Mouse (Mus musculus): Measurements from ENCODE around the gene Zbtb16. TPM values are rescaled to one million over a fixed set of nuclear protein-coding genes. Genes with fewer than 3 reads are reported as not detected.

Zbtb16 gene
- total RNA-seq, 1 experiment from 2014 or later = 25.8 TPM

DNA sequence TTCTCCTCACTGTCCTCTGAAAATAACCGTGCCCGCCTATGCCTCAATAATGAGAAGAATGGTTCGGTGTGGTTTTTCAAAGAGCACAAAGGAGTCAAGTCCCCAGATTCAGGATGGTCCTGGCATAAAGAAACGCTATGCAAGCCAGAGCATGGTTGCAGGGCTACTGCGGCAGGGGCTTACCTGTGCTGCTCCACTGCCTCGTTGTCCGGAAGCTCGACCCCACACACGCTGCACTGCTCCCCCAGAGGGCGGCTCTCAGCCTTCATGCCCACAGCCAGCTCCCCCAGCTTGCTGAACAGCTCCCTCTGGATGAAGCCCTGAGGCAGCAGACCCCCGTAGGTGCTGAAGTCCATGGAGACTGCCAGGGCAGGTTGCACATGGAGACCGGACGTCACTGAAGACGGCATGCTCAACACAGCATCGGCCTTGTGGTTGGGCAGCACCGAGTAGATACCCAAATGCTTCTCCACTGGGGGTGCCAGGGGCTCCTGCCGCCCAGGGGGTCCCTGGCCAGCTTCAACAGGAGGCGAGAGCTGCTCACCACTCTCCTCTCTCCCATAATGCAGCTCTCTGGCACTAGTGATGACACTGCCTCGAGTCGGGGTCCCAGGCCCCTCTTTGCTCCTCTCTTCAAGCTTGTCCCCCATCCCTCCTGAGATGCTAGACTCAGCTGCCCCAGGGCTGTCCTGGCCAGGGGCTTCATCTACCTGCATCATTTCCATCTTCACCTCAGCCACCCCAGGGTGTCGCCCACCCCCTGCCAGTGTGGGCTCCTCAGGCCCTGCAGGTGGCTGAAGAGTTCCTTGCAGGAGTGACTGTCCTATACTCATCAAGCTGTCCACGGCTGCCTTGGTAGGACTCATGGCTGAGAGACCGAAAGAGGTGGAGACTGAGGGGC is 4.2 kb downstream of the Zbtb16 start:
- ATAC-seq (replicated peaks; ENCODE audit: insufficient number of reproducible peaks, low FRiP score, low TSS enrichment, poor library complexity, severe bottlenecking) = no peak

DNA sequence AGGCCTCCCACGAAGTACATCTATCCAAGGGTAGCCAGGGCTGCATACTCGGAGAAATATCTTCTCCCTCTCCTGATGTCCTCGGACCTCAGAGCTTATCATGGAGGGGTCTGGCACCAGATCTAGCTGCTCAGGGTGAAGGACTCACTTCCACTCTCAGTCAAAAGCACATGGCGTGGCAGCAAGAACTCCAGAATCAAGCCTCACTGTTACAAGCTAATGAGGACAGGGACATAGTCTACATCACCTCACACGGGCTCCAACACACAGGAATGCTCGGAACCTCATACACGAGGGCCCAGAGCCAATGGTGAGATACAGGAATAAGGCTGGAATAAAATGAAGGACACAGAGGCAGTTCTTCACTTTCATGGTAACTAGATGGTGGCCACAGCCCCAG is 7.2 kb downstream of the Zbtb16 start:
- no peak for ATAC-seq (replicated peaks; ENCODE audit: insufficient number of reproducible peaks, low FRiP score, low TSS enrichment, poor library complexity, severe bottlenecking)

DNA sequence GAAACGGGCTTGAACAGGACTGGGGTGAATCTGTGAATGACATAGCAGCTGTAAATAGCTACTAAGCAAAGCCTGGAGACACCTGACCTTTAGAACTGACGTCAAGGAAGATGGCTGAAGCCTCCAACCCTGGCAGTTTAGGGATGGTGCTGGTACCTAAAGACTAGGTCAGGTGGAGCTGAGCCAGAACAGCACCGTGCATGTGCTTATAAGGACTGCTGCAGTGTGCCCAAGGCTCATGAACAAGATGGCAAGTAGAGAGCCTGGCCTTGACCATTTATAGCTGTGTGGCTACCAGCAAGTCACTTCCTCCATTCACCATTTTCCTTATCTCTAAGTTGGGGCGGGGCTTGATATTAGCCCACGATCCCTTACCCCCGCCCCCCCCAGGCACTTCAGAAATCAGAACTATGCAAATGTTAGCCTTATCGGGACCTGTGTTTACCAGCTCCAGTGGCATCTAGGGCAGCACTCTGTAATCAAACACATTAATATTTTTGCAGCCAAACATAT is 9.6 kb downstream of the Zbtb16 start:
- ATAC-seq (replicated peaks; ENCODE audit: insufficient number of reproducible peaks, low FRiP score, low TSS enrichment, poor library complexity, severe bottlenecking) = no peak

DNA sequence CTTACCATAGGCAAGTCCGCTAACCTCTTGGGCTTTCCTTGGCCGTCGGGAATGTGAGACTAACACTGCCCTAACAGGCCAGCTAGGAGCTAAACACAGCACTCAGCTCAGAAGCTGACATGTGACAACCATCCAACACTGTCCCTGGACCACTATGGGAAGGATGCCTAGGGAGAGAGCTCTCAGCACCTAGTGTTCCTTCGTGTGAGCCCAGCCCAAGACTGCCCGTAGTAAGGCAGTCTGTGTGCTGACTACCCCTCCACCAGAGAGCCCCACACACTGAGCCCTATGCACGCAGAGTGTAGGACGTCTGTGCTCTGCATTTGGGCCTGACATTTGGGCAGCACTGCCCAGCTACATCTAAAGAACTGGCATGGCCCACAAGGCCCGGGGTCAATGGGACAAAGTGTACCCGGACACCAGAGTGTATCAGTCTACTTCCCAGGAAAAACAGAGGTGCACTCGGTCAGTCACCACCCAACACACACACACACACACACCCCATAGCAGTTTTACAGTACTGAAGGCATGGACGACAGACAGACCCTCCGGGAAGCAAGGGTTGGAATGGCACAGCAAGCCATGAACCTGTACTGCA is 11.4 kb downstream of the Zbtb16 start:
- ATAC-seq (replicated peaks; ENCODE audit: insufficient number of reproducible peaks, low FRiP score, low TSS enrichment, poor library complexity, severe bottlenecking) = no peak

DNA sequence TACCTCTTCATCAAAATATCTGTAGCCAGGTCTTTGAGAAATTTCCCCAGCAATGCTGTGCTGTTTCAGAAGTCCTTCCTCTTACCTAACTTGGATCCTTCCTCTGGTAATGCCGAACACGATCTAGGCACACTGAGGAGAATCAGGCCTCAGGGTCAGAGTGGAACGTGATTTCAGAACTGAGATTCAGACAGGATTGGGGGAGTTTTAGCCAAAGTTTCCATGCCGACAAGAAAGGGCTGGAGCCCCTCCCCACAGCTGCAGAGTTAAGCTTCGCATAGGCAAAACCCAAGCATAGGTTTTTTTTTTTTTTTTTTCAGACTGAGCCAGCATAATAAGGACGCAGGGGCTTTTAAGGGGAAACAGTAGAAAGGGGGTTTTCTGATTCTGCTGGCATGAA is 12.2 kb downstream of the Zbtb16 start:
- no peak for ATAC-seq (replicated peaks; ENCODE audit: insufficient number of reproducible peaks, low FRiP score, low TSS enrichment, poor library complexity, severe bottlenecking)

DNA sequence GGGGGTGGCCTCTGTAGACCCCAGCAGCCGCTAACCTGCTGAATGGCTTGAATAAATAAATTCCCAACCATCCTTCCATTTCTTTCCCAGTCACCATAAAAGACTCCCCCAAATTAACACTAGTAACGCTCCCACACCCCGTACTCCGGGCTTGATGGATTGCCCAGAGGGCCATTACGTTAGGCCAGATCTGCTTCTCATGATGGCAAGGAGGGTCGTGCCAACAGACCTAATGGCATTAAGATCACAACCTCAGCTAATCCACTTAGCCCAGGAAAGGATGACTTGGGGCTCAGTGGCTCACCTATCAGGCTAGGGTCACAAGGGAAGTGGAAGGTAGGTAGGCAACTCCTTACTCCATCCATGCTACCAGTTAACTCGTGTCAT is 12.7 kb downstream of the Zbtb16 start:
- no peak for ATAC-seq (replicated peaks; ENCODE audit: insufficient number of reproducible peaks, low FRiP score, low TSS enrichment, poor library complexity, severe bottlenecking)

DNA sequence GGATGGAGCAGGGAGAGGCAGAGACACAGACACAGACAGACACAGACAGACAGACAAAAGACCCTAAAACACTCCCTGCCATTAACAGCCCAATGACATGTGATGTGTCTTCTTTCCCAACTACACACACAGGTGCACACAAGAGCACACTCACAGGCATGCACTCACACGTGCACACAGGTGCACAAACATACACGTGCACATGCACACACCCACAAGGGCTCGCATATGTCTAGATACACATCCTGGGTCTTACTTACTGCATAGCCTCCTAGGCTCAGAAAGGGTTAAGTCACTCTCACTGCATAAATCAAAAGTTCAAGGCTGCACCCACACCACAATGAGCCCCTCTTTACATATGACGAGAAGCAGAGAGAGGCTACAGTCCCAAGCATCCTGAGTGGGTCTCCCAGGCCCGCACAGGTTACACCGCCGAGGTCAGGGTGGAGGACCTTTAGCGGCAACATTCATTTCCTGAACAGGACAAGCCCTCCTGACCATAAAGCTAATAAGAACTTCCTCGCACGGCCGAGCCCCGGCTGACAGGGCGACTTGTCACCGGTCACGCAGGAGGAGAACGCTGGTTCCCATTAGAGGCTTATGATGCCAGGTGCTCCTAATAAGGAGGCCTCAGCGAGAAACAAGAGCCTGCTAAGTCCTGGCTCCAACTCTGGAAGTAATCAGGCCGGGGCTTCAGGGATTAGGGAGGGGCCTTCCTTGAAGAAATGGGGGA is 13.3 kb downstream of the Zbtb16 start:
- ATAC-seq (replicated peaks; ENCODE audit: insufficient number of reproducible peaks, low FRiP score, low TSS enrichment, poor library complexity, severe bottlenecking) = no peak

DNA sequence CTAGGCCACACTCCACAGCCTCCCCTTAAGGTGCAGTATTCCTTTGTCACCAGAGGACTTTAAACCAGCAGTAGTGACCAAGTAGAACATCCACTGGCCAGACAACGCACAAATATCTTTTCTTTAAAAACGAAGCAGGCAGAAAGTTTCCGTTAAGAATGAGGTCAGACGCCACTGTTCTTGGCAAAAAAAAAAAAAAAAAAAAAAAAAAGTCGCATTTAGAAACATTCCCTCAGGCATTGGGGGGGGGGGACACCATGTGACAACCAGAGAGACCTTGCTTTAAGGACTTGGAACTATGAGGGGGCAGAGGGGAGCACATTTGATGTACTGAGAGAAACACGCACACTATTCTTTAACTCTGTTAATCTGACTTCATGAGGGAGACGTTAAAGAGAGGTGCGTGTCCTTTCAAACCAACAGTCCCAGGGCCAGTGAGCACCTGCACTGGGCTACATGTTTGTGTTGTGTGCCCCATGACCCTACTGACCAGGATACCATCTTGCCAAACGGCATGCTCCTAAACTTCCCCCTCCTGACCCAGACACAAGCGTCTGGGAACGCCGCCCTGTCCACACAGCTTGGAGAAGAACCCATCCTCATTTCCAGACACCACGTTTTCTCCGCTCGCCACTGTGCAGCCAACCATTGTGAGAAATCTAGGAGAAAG is 14.0 kb downstream of the Zbtb16 start:
- ATAC-seq (replicated peaks; ENCODE audit: insufficient number of reproducible peaks, low FRiP score, low TSS enrichment, poor library complexity, severe bottlenecking) = no peak

DNA sequence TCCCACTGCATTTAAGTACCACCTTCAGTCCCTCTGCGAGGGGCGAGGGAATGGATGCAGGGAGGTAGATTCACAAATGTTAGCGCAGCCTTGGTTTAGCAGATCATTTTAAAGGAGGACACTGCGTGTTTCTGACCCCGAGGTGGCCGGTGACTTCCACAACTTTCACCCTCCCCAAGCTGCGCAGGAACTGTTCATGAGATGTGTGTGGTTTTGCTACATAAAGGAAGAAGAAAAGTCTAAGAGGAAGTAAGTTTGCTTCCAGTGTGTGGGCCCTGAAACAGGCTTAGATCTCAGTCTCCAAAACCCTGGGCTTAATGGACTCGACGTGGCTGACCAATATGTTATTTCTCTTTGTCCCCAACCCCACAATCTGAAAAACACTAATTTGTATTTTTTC is 14.6 kb downstream of the Zbtb16 start:
- ATAC-seq (replicated peaks; ENCODE audit: insufficient number of reproducible peaks, low FRiP score, low TSS enrichment, poor library complexity, severe bottlenecking) = peak; percentile 57

DNA sequence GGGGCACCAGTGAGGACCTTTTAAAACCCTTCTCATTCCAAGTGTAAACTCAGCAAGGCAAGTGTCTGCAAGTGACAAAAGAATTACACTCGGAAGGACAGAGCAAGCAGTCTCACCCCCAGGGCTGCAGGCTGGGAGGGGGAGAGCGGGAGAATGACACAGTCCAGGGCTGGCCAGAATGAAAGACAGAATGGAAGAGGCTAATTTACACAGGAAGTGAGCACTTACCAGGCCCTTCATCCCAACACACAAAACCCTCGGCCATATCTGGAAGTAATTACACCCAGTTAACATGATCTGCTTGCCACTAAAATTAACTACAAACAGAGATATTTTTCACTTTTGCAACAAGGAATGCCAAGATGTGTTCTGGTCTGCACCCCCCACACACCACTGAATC is 15.2 kb downstream of the Zbtb16 start:
- ATAC-seq (replicated peaks; ENCODE audit: insufficient number of reproducible peaks, low FRiP score, low TSS enrichment, poor library complexity, severe bottlenecking) = no peak

DNA sequence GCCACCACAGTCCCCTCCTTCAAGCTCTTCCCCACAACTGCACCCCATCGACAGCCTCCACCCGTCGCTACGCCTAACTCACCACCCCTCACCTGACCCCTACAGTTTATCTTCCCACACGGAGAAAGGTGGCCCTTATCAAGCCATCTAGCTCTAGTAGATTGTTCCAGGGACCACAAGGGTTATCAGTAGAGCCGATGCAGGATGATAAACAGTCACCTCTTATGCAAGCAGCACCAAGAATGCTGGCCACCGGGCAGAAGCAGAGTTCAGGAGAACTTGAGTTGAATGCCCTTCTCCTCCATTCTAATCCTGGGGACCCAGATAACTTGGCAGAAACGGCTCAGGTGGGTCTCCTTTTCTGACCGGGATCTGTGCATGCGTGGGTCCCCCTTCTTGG is 16.3 kb downstream of the Zbtb16 start:
- ATAC-seq (replicated peaks; ENCODE audit: insufficient number of reproducible peaks, low FRiP score, low TSS enrichment, poor library complexity, severe bottlenecking) = no peak

DNA sequence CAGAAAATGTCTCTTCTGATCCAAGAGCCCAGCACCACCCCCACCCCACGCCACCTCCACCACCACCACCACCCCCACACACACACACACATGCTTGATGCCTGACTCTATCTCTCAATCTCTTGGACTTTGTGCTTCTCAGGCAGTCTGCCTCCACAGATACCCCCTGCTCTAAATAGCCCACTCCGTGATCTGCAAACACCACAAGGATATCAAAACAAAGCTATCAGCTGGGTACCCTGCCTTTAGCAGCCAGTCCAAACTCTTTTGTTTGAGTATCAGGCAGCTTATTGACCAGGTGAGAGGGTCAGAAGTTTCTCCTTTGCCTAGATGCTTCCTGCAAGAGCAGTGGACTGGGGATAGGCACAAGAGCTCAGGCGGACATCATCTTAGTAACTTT is 16.9 kb downstream of the Zbtb16 start:
- ATAC-seq (replicated peaks; ENCODE audit: insufficient number of reproducible peaks, low FRiP score, low TSS enrichment, poor library complexity, severe bottlenecking) = no peak

DNA sequence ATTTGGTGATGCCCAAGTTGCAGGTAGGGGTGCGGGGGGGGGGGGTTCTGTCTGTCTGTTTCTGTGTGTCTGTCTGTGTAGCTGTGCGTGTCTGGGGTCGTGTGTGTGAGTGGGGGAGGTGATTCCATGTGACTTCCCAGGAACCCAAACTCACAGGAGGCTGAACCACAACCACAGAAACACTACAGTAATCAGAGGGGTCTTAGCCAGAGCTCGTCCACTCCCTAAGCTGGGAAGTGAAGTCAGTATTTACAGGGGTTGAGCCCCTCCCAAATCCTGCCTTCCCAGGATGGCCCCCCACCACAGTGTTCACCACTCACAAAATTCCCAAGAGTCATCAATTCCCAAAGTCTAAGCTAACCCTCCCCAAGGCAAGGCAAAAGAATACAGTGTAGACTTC is 18.1 kb downstream of the Zbtb16 start:
- ATAC-seq (replicated peaks; ENCODE audit: insufficient number of reproducible peaks, low FRiP score, low TSS enrichment, poor library complexity, severe bottlenecking) = no peak

DNA sequence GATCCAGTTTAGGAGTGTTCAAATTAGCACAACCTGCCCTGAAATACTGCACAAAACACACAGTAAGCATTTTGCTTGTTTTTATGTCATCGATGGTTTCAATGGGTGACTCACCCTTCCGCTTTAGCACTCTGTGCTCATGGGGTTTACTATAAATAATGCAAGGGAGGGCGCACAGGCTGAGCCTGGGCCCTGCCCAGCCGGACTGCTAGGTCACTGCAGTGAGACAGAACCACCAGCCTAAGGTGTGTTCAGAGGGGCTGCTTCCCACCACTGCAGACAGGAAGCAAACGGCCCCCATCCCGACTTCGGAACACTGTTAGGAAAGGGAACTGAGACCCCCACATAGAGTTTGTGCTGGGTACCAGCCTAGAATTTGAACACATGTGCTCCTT is 18.6 kb downstream of the Zbtb16 start:
- ATAC-seq (replicated peaks; ENCODE audit: insufficient number of reproducible peaks, low FRiP score, low TSS enrichment, poor library complexity, severe bottlenecking) = peak; percentile 88

DNA sequence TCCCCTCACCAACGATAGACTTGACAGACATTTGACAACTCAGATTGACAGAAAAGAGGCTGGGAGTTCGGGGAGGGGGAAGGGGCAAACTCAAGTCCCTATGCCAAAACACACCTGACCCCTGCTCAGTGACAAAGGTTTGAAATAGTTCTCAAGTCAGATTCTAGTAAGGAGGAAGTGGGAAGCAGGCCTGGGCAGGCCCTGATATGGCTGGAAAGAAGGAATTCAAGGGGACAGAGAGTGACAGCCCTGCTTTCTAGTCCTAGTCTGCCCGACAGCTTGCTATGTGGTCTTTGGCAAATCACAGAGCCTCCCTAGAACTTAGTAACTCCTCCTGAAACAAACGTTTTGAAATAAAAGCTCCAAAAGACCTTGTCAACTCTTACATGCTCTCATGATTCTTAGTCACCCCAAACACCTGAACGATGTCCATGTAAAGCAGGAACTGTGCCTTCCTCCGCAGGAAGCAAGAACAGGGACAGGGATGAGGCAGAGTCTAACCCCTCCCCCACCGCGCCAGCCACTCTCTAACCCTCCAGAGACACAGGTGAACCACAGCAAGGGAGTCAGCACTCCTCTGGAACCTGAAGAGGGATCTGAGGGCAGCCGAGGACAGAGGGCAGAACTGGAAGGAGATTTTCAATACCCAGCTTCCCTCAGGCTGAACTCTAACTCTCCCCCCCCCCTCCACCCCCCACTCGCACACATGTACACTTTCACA is 19.2 kb downstream of the Zbtb16 start:
- ATAC-seq (replicated peaks; ENCODE audit: insufficient number of reproducible peaks, low FRiP score, low TSS enrichment, poor library complexity, severe bottlenecking) = no peak

DNA sequence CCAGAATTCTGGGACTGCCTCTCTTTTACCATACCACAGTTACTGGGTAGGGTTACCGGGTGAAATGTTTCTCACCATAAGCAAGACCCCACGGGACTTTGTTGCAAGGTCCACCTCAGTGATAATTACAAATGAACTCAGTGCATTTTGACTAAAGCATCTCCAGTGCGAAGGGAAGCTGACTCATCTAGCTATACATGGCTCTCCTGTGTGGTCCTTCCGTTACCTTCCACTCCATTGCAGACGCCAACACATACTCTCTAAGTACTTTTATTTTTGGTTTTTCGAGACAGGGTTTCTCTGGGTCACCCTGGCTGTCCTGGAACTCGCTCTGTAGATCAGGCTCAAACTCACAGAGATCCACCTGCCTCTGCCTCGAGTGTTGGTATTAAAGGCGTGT is 19.9 kb downstream of the Zbtb16 start:
- no peak for ATAC-seq (replicated peaks; ENCODE audit: insufficient number of reproducible peaks, low FRiP score, low TSS enrichment, poor library complexity, severe bottlenecking)

DNA sequence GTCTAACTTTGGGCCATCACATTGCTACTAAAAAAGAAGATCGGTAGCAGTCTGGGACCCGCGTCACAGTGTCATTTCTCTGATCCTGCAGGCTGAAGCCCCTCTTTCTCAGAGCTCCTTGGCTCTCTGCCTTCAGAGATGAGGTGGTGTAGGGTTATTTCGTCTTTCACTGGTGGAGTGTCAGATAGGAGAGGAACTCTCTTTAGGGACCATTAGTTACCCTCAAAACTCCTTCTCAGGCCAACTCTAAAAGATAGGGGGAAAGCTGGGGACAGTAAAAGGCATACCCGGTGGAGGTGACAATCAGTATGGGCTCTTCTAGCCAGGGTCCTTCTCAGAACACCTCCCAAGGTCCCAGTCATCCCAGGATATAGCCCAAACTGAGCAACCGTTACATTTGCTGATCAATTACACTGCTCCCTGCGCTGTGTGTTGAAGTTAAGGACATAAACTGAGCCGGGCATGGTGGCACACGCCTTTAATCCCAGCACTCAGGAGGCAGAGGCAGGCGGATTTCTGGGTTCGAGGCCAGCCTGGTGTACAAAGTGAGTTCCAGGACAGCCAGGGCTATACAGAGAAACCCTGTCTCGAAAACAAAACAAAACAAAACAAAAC is 21.0 kb downstream of the Zbtb16 start:
- no peak for ATAC-seq (replicated peaks; ENCODE audit: insufficient number of reproducible peaks, low FRiP score, low TSS enrichment, poor library complexity, severe bottlenecking)

Data from monocyte, adult 5-6 weeks (primary cell).